Mouse (Mus musculus) erythroid progenitor cell, adult 5-6 weeks (primary cell): ENCODE results near the gene Vav3. TPM values are rescaled to one million over a fixed set of nuclear protein-coding genes. Genes with fewer than 3 reads are reported as not detected.

Source experiments
- ATAC-seq: replicated peaks from 2 replicates; pipeline ENCODE4 v1.8.0; 2016; ENCODE audit warnings: moderate number of reproducible peaks, mild to moderate bottlenecking, moderate TSS enrichment, inconsistent platforms; ENCODE audit not compliant: poor library complexity, low FRiP score, severe bottlenecking
- total RNA-seq, 2 experiments: library from RNA; stranded (forward) in 1 of 2; stranded (reverse) in 1 of 2; fragments of 150-400 nt in 1 of 2; fragments of 186-747, 209-891 nt in 1 of 2; gene quantifications; 2 replicates each; pipeline versions ENCODE4 v1.2.3 to v1.2.4; 2015 to 2017; ENCODE audit warnings: low replicate concordance in 2 of 2

Vav3 gene
- total RNA-seq (2015; ENCODE audit: low replicate concordance) = 1.8 and 18.9 TPM in 2 replicates
- total RNA-seq (2017; ENCODE audit: low replicate concordance) = 4.4 and 5.9 TPM in 2 replicates

GRCm38 (mm10) chr3:109340274-109341070 lies at the start of gene Vav3:
TSS of gene Vav3 (plus strand) at chr3:109340653.
- ATAC-seq = no peak

- ATAC-seq = no peak
Observed at GRCm38 (mm10) chr3:109298857-109299256, 41.6 kb upstream of the Vav3 start.

DNA sequence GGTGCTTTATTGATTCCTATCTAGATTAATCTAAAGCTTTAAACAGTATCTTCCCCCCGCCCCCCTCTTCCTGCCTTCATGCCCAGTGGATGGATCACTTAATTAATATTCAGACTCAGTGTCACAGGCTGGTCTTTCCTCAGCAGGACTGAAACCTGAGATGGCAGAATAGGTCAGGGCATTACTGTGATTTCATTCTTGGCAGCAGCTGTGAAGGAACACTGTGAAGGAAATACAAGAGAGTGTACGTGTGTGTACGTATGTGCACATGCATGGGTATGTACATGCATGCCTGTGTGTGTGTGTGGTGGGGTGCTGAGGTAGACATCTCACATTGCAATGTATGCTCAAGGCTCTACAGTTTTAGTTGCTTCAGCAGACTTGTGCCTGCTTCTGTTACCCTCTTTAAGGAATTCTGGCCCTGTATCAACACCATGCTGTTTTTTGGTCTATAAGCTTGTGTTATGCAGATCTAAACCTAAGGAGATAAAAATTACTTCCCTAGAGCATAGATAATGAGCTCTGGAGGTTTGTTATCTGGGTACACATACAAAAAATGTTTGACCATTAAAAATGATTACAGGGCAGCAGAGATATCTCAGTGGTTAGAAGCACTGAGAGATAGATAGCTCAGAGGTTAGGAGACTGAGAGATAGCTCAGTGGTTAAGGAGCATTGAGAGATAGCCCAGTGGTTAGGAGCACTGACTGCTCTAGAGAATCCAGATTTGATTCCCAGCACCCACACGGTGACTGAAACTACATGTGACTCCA lies 41.0 kb upstream of the Vav3 start:
- ATAC-seq = no peak

- ATAC-seq = no peak
Observed at GRCm38 (mm10) chr3:109302059-109302458, 38.4 kb upstream of the Vav3 start.

DNA sequence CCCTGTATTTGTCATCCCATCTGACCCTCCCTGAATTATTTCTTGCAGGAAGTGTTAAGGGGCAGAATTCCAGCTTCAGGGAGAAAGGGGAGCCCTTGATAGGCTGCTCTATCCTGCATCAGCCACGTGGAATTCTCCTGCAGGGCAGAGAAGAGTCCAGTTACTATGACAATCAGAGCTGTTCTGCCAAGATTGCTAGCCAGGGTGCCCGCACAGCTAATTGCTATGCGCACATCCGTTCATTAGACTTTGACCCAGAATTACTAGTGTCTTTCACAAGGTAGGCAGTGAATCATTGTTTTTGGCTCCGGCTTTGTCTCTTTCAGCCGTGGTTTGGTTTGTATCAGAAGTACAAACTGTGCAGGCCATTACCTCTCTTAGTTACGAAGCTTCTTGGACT lies 33.0 kb upstream of the Vav3 start:
- no peak for ATAC-seq

GRCm38 (mm10) chr3:109308468-109308867 lies 32.0 kb upstream of the Vav3 start:
- ATAC-seq = no peak

DNA sequence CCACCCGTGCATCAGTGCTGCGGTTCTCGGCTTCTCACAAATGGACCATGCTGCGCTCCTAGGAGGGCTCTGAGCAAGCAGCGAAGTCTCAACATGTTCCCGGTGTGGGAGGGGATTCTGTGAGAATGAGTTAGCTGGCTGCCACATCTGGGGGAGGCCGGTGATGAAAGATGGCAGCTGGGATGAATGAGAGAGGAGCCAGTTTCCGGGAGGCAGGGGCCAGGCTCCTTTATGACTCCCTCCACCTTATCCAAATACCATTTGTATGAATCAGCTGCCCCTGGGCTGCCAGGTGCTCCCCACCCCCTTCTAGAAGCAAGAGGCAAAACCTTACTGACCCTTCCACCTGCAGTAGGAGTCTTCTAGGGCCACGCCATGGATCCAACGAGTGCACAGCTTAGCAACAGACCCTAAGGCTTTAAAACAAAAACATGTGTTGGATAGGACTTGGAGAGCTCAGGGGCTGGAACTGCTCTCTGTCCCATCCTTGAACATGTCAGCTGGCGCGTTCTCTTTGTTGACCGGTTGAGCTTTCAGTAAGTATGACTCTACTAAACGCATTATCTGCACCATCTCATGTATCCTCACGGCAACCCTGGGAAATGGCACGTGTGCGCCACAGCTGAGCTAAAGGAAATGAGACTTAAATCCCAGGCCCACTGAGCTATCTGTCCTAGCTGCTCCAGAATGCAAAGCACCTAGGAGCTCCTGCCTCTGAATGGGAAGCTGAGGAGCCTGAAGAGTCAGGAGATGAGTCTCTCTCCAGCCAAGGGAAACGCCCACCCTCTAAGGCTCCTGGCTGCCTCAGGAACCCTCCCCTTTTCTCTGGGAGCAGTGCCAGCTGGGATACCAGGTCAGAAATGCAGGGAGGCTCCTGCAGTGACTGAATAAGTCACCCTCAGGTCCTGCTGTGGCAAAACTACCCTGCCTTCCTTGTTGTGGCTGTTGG lies 30.9 kb upstream of the Vav3 start:
- ATAC-seq = no peak

- no peak for ATAC-seq
Observed at GRCm38 (mm10) chr3:109311172-109311824, 29.2 kb upstream of the Vav3 start.

DNA sequence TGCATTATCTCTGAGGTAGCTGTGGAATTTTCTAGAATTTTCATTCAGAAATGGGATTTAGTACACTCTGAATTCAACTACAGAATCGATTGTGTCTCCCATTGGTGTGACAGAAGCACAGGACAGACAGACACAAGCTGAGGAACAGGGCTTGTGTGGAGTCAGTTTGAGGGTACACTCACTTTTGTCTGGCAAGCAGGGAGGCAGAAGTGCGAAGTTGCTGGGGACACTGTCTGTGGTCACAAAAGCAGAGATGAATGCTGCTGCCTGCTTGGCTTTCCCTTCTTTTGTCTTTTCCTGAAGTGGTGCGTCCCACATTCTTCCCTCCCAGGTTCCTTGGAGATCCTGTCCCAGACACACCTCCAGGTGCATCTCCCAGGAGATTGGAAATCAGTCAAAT lies 28.6 kb upstream of the Vav3 start:
- no peak for ATAC-seq

DNA sequence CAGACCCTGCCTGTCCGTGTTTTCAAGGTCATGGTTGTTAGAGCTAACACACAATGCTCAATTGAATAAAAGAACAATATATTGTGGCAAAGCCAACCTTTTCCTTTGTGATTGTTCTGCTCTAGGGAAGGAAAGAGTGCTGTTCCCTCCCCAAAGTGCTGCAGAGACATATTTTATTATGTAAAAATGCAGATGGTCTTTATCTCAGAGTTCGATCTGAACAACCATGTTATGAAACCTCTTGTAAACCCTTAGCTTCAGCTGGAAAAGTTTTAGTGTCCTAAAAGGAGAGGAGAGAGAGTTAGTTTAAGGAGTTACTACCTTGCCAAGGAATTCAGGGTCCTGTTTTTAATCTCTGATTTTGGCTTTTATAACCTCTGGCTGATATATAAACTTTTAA lies 27.0 kb upstream of the Vav3 start:
- ATAC-seq = no peak

DNA sequence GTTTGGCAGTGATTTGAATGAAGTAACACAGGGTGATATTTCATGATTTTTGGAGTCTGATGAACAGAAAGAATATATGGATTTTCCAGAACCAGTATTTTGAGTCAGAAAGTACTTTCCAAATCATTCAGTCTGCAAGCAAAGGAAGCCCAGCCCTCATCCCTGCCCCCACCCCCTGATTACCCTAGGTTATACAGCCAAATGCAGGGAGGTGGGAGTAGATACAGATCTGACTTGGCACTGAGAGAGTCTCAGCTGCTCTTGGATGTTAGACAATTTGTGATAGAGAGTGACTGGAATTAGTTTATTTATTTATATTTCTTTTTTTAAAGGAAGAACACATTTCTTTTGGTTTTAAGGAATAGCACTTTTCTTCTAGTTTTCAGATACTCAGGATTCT lies 18.2 kb upstream of the Vav3 start:
- no peak for ATAC-seq

DNA sequence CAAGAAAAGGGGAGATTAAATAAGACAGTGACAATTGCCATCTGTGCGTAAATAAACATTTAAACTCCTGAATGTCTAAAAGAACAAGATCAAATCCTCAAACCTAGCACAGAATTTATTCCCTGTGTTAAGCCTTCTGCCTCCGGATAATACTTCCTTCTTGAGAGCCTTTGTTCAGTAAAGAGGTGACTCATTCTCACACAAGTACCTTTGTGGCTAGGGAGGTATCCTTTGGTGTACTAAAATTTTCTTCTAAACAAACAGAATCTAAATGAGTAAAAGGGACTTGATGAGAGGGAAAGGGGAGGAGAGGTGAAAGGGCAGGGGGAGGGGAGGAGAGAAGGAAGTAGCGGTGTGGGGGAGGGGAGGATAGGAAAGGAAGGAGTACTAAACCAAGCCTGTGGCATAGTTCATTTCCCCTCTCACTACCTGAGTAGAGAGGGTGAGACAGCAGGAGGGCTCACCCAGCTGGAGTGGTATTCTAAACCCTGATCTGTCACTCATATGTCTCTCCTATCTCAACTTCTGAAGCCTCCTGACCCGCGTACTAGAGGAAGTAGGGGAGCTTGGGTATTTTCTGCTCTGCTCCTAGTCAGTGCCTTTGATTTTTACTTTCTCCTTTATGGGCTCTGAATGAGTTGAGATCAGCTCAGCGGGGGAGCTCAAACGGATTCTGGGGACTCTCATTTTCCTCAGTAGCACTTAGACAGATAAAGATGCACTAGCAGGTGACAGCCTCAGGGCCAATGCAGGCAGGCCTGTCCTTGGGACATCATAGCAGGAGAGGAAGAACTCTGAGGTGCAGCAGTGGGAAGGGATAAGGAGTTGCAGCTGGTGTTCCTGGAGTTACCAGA lies 16.8 kb upstream of the Vav3 start:
- ATAC-seq = no peak

GRCm38 (mm10) chr3:109327128-109327527 lies 13.3 kb upstream of the Vav3 start:
- no peak for ATAC-seq

GRCm38 (mm10) chr3:109332755-109333154 lies 7.7 kb upstream of the Vav3 start:
- ATAC-seq = no peak

- no peak for ATAC-seq
Observed at GRCm38 (mm10) chr3:109335470-109335869, 5.0 kb upstream of the Vav3 start.

DNA sequence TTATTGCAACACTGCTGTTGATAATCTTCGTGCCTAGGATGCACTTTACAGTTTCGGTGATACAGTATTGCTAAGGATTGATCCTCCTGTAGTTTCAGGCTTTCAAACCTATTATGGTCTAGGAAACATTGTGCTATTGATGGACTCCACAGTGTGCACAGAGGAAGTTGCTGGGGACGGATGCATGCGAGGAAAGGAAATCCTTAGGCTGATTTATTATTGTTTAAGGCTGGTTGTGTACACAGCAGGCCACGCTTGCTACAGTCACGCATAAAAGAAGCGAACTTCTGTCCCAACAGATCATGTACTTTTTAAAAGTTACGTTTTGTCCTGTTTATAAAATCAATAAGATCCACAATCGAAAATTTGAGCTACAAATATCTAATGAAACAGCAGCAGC lies 1.2 kb upstream of the Vav3 start:
- no peak for ATAC-seq

DNA sequence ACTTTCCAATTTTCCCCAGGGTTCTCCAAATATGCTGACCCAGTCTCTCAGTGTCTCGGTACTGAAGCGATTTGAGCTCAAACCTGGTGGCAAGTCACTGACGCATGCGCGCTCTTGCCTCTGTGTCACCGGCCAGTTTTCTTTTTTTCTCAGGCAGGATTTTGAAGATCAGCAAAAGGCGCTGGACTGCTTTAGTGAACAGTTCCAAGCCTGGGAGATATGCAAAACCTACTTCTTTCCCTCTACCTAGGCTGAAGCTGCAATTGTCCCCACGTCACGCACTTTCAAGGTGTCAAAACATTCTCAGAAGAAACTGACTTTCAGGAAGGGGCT lies 546 bp upstream of the Vav3 start:
- no peak for ATAC-seq

DNA sequence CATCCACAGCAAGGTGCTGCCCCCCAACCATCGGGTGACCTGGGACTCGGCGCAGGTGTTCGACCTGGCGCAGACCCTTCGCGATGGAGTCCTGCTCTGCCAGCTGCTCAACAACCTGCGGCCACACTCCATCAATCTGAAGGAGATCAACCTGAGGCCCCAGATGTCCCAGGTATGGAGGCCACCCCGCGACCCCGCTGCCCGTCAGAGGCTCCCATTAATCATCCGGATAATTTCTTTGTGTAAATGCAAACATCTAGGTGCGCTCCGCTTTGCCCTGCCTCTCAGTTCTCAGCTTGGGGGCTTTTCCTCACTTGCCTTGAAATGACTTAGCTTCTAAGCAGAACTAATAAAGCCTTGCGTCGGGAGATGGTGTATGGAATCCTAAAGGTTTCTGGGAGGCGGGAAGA lies 623 bp downstream of the Vav3 start:
- no peak for ATAC-seq

DNA sequence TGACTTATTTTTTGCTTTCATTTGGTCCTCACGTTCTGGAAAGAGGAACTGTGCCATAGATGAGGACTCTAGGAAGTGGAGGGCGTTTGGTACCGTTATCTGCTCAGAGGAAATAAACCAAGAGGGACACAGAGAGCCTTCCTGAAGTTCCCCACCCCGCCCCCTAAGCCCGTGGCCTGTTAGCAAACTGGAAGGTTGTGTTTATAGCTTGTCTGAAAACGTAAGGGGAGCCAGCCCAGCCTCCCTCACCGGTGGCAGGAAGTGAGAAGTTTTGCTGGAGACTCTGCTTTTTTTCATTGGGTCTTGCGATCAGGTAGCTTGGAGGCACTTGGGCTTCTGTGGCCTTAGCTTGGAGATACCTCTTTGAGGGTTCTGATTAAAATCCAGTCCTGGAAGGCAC lies 1.2 kb downstream of the Vav3 start:
- no peak for ATAC-seq
